Mouse (Mus musculus) hindbrain, embryonic 10.5 days (tissue): Measurements from ENCODE around the gene 1110051M20Rik. TPM values are rescaled to one million over a fixed set of nuclear protein-coding genes. Genes with fewer than 3 reads are reported as not detected.
A peak's percentile ranks its signal among the peaks of the same experiment; 100 is the strongest.
"Not testable (repeated sequence)": the region's sequence is repeated elsewhere in the genome, so short reads cannot be mapped to it uniquely, and the experiment has no call there.

ENCODE experiments used
- DNase-seq: peaks from one replicate; pipeline ENCODE4 v3.0.0-alpha.2; 2017; ENCODE audit warnings: low spot score
- H3K27ac ChIP-seq: fragments of 300-500 bp; sonication (generic); 2 replicates; pipeline ENCODE4 v1.5.1; 2016; ENCODE audit warnings: mild to moderate bottlenecking, moderate library complexity
- H3K27me3 ChIP-seq: fragments of 300-500 bp; sonication (generic); 2 replicates; pipeline ENCODE4 v1.6.1; 2016; ENCODE audit warnings: mild to moderate bottlenecking; ENCODE audit not compliant: poor library complexity, insufficient read depth, severe bottlenecking
- H3K36me3 ChIP-seq: fragments of 300-500 bp; sonication (generic); 2 replicates; pipeline ENCODE4 v1.6.1; 2016; ENCODE audit warnings: mild to moderate bottlenecking, moderate library complexity
- H3K4me1 ChIP-seq: fragments of 300-500 bp; sonication (generic); replicated peaks from 2 replicates; pipeline ENCODE4 v1.6.1; 2016; ENCODE audit warnings: mild to moderate bottlenecking
- H3K4me3 ChIP-seq: fragments of 300-500 bp; sonication (generic); 2 replicates; pipeline ENCODE4 v1.5.1; 2016; ENCODE audit warnings: mild to moderate bottlenecking, moderate library complexity
- H3K9me3 ChIP-seq: fragments of 300-500 bp; sonication (generic); 2 replicates; pipeline ENCODE4 v1.6.1; 2016; ENCODE audit warnings: mild to moderate bottlenecking, moderate library complexity
- WGBS: fragments of 180-500 bp; shearing (Covaris S2); methylation state at CpG from one replicate; pipeline ENCODE4 v1.1.7; 2016; 5-methylcytosine and 5-hydroxymethylcytosine counted together
- polyA plus RNA-seq: library from polyadenylated mRNA; unstranded; fragments of >200 nt; fragmentation: Nextera tagmentation; extraction: Ambion mirVana; gene quantifications from 2 replicates; pipeline ENCODE4 v1.2.1, GENCODE M21; 2016

Gene 1110051M20Rik
- polyA plus RNA-seq, result 86.4 and 96.7 TPM in 2 replicates

- under 1% methylated on average over 19 of the region's 19 CpGs for WGBS
- H3K4me1 ChIP-seq, result peaks cover 8% of the 10 kb centered on the region
- H3K4me3 ChIP-seq, result peak within 1 kb of the TSS; percentile 68
Measured at GRCm38 (mm10) chr2:91444286-91444892, at the start of gene 1110051M20Rik. Gene 1110051M20Rik, minus strand, starts transcription at chr2:91444704.

DNA sequence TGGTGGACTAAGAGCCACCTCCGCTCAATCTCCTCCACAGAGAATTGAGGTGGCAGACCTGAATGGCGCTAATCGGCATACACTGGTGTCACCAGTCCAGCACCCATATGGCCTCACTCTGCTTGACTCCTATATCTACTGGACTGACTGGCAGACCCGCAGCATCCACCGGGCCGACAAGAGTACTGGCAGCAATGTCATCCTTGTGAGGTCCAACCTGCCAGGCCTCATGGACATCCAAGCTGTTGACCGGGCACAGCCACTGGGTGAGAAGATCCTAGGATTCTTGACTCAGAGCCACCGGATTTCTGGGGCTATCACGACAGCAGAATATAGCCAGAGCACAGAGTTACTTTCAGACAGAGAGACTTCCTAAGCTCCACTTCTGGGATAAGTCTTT, 49.5 kb upstream of the 1110051M20Rik start:
- 96% methylated on average over 9 of the region's 9 CpGs for WGBS
- DNase-seq, result no peak
- Histone ChIP-seq H3K36me3 (peaks cover 97% of the 10 kb centered on the region), H3K27me3 (no peaks in the 10 kb centered on the region), H3K4me3 (no peak overlapping the region), H3K4me1 (no peaks in the 10 kb centered on the region), H3K9me3 (no peaks in the 10 kb centered on the region), H3K27ac (no peak overlapping the region)

More at GRCm38 (mm10) chr2:91444286-91444892, at the start of gene 1110051M20Rik:
- DNase-seq, result peak; percentile 89
- no peaks in the 10 kb centered on the region for H3K36me3 ChIP-seq
- H3K9me3 ChIP-seq, result no peaks in the 10 kb centered on the region
- H3K27me3 ChIP-seq, result no peaks in the 10 kb centered on the region
- H3K27ac ChIP-seq, result peak within 1 kb of the TSS; percentile 85

GRCm38 (mm10) chr2:91492071-91492635, 47.6 kb upstream of the 1110051M20Rik start:
- Histone ChIP-seq H3K4me3 (no peak overlapping the region), H3K36me3 (peaks cover 94% of the 10 kb centered on the region), H3K27me3 (no peaks in the 10 kb centered on the region), H3K4me1 (no peaks in the 10 kb centered on the region), H3K27ac (no peak overlapping the region), H3K9me3 (no peaks in the 10 kb centered on the region)
- no peak for DNase-seq
- 96% methylated on average over 12 of the region's 12 CpGs for WGBS

- not testable (repeated sequence) for H3K9me3 ChIP-seq, H3K4me3 ChIP-seq, H3K27ac ChIP-seq, DNase-seq, H3K27me3 ChIP-seq, H3K4me1 ChIP-seq
- H3K36me3 ChIP-seq, result peaks cover 91% of the 10 kb centered on the region
- WGBS, result 69% methylated on average over 3 of the region's 3 CpGs
Measured at GRCm38 (mm10) chr2:91487295-91487694, 42.8 kb upstream of the 1110051M20Rik start.

GRCm38 (mm10) chr2:91485256-91485655, 40.8 kb upstream of the 1110051M20Rik start:
- Histone ChIP-seq H3K4me1 (no peaks in the 10 kb centered on the region), H3K4me3 (no peak overlapping the region), H3K27me3 (no peaks in the 10 kb centered on the region), H3K9me3 (no peaks in the 10 kb centered on the region), H3K27ac (no peak overlapping the region), H3K36me3 (peaks cover 88% of the 10 kb centered on the region)
- WGBS, result 90% methylated on average over 6 of the region's 6 CpGs
- no peak for DNase-seq

DNA sequence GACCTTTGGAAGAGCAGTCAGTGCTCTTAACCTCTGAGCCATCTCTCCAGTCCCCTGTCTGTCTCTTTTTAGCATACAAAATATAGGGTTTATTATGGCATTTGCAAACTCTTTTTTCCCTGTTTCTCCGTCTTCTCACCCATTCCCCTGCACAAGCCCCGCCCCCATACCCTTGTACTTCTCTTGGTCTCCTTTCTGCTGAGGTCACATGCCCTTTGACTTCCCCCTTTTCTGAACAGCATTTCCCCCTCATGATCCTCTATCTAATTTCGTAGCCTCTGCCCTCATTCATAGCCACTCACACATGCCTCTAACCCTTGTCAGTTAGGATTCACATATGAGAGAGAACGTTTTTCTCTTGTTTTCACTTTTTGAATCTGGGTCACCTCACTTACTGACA, 40.2 kb upstream of the 1110051M20Rik start:
- H3K9me3 ChIP-seq, result no peaks in the 10 kb centered on the region
- no peaks in the 10 kb centered on the region for H3K4me1 ChIP-seq
- peaks cover 88% of the 10 kb centered on the region for H3K36me3 ChIP-seq
- H3K27me3 ChIP-seq, result no peaks in the 10 kb centered on the region
- WGBS, result 76% methylated on average over 4 of the region's 4 CpGs
- no peak overlapping the region for H3K4me3 ChIP-seq
- H3K27ac ChIP-seq, result no peak overlapping the region
- DNase-seq, result no peak

GRCm38 (mm10) chr2:91480805-91481514, 36.5 kb upstream of the 1110051M20Rik start:
- no peak overlapping the region for H3K4me3 ChIP-seq
- peaks cover 91% of the 10 kb centered on the region for H3K36me3 ChIP-seq
- WGBS, result 72% methylated on average over 6 of the region's 6 CpGs
- no peak overlapping the region for H3K27ac ChIP-seq
- H3K9me3 ChIP-seq, result no peaks in the 10 kb centered on the region
- H3K4me1 ChIP-seq, result no peaks in the 10 kb centered on the region; the same call in 1 of the 2 replicates
- H3K27me3 ChIP-seq, result no peaks in the 10 kb centered on the region
- peak; percentile 29 for DNase-seq

DNA sequence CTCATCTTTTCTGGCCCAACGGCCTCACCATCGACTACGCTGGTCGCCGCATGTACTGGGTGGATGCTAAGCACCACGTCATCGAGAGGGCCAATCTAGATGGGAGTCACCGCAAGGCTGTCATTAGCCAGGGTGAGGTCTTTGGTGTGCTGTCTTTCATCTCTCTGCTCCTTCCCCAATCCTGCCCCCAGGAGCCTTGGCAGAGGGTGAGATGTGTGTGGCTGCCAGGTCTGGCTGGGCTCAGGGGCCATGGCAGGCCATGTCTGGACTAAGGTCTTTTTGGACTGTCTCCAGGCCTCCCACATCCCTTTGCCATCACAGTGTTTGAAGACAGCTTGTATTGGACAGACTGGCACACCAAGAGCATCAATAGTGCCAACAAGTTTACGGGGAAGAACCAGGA, 35.9 kb upstream of the 1110051M20Rik start:
- Histone ChIP-seq H3K4me3 (no peak overlapping the region), H3K27me3 (no peaks in the 10 kb centered on the region), H3K4me1 (no peaks in the 10 kb centered on the region; the same call in 1 of the 2 replicates), H3K9me3 (no peaks in the 10 kb centered on the region), H3K27ac (no peak overlapping the region), H3K36me3 (peaks cover 91% of the 10 kb centered on the region)
- DNase-seq, result no peak
- WGBS, result 94% methylated on average over 9 of the region's 9 CpGs

- Histone ChIP-seq H3K4me1 (peaks cover 20% of the 10 kb centered on the region), H3K36me3 (peaks cover 95% of the 10 kb centered on the region), H3K27ac (peak overlapping the region; percentile 30; the same call in 1 of the 2 replicates), H3K4me3 (no peak overlapping the region), H3K9me3 (no peaks in the 10 kb centered on the region), H3K27me3 (no peaks in the 10 kb centered on the region)
- 88% methylated on average over 7 of the region's 7 CpGs for WGBS
- DNase-seq, result no peak
Measured at GRCm38 (mm10) chr2:91476841-91477240, 32.3 kb upstream of the 1110051M20Rik start.

- no peak overlapping the region for H3K4me3 ChIP-seq
- WGBS, result 83% methylated on average over 17 of the region's 17 CpGs
Measured at GRCm38 (mm10) chr2:91476251-91476661, 31.8 kb upstream of the 1110051M20Rik start.

DNA sequence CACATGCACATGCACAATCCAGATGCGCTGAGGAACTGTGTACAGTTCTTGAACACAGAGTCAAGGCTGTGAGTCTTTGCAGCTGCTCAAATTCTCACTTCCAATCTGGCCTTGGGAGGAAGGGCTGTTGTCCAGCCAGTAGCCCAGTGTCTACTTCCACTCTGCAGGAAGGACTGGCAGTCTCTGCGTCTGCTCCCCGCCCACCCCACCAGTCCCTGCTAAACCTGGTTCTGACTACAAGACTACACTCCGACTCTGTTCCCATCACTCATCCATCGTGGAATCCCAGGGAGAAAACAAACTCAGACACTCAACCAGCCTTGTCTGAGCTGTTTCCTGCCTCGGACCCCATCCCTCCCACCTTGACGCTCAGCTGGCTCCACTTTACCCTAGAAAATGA, 31.3 kb upstream of the 1110051M20Rik start:
- 73% methylated on average over 7 of the region's 7 CpGs for WGBS
- Histone ChIP-seq H3K27ac (no peak overlapping the region), H3K4me1 (peaks cover 24% of the 10 kb centered on the region), H3K27me3 (no peaks in the 10 kb centered on the region), H3K4me3 (no peak overlapping the region), H3K36me3 (peaks cover 97% of the 10 kb centered on the region), H3K9me3 (no peaks in the 10 kb centered on the region)
- no peak for DNase-seq

More at GRCm38 (mm10) chr2:91476251-91476661, 31.8 kb upstream of the 1110051M20Rik start:
- DNase-seq, result no peak
- no peak overlapping the region for H3K27ac ChIP-seq
- no peaks in the 10 kb centered on the region for H3K9me3 ChIP-seq
- no peaks in the 10 kb centered on the region for H3K27me3 ChIP-seq
- H3K4me1 ChIP-seq, result peaks cover 20% of the 10 kb centered on the region
- H3K36me3 ChIP-seq, result peaks cover 95% of the 10 kb centered on the region

GRCm38 (mm10) chr2:91474358-91474757, 29.9 kb upstream of the 1110051M20Rik start:
- H3K36me3 ChIP-seq, result peaks cover 86% of the 10 kb centered on the region
- peak; percentile 34 for DNase-seq
- WGBS, result 71% methylated on average over 12 of the region's 12 CpGs
- peak overlapping the region; percentile 41 for H3K27ac ChIP-seq
- H3K9me3 ChIP-seq, result no peaks in the 10 kb centered on the region
- no peak overlapping the region for H3K4me3 ChIP-seq
- H3K27me3 ChIP-seq, result no peaks in the 10 kb centered on the region
- H3K4me1 ChIP-seq, result peaks cover 38% of the 10 kb centered on the region
